Mouse (Mus musculus): Measurements from ENCODE around the gene Gipc3. TPM values are rescaled to one million over a fixed set of nuclear protein-coding genes. Genes with fewer than 3 reads are reported as not detected.

Gipc3 gene
- total and polyA plus RNA-seq, 2 experiments, result under 0.01 to 0.57 TPM

- no peaks in the 10 kb centered on the region for H3K36me3 ChIP-seq (ENCODE audit: control insufficient read depth, insufficient read depth, low read length)
- no peak for DNase-seq (ENCODE audit: extremely low read depth, low read depth, low spot score)
- WGBS, result 52% methylated on average over 10 of the region's 10 CpGs
- H3K4me1 ChIP-seq (ENCODE audit: control insufficient read depth, insufficient read depth, low read length), result peaks cover 32% of the 10 kb centered on the region
- peaks cover 50% of the 10 kb centered on the region for H3K79me2 ChIP-seq (ENCODE audit: control insufficient read depth, insufficient read depth, low read length)
- no peak for TF ChIP-seq POLR2A (IDR thresholded peaks at IDR 0.05; ENCODE audit: extremely low read depth, insufficient read depth, low read length)
- no peak for TF ChIP-seq CTCF (IDR thresholded peaks at IDR 0.05; ENCODE audit: low read depth, low read length)
- no peak overlapping the region for H3K4me3 ChIP-seq (ENCODE audit: insufficient read depth, low read depth, low read length)
- H3K27me3 ChIP-seq (ENCODE audit: control insufficient read depth, insufficient read depth, low read length), result no peaks in the 10 kb centered on the region
- no peak overlapping the region for H3K27ac ChIP-seq (replicated peaks; ENCODE audit: insufficient read depth, low read depth, low read length)
- no peak overlapping the region for H3K9ac ChIP-seq (ENCODE audit: low read depth, low read length)
Observed at GRCm38 (mm10) chr10:81303258-81303657, 39.8 kb downstream of the Gipc3 start.

GRCm38 (mm10) chr10:81302781-81303218 is 40.3 kb downstream of the Gipc3 start:
- H3K9ac ChIP-seq (ENCODE audit: low read depth, low read length), result no peak overlapping the region
- H3K27me3 ChIP-seq (ENCODE audit: control insufficient read depth, insufficient read depth, low read length), result no peaks in the 10 kb centered on the region
- DNase-seq (ENCODE audit: extremely low read depth, low read depth, low spot score), result no peak
- H3K79me2 ChIP-seq (ENCODE audit: control insufficient read depth, insufficient read depth, low read length), result peaks cover 55% of the 10 kb centered on the region
- TF ChIP-seq POLR2A (IDR thresholded peaks at IDR 0.05; ENCODE audit: extremely low read depth, insufficient read depth, low read length) (no peak), CTCF (IDR thresholded peaks at IDR 0.05; ENCODE audit: low read depth, low read length) (no peak)
- H3K4me1 ChIP-seq (ENCODE audit: control insufficient read depth, insufficient read depth, low read length), result peaks cover 35% of the 10 kb centered on the region
- 0 out of 2 replicates have a peak overlapping the region, but pooled peaks have one; percentile 1 for H3K27ac ChIP-seq (replicated peaks; ENCODE audit: insufficient read depth, low read depth, low read length)
- H3K4me3 ChIP-seq (ENCODE audit: insufficient read depth, low read depth, low read length), result no peak overlapping the region
- 47% methylated on average over 14 of the region's 14 CpGs for WGBS
- no peaks in the 10 kb centered on the region for H3K36me3 ChIP-seq (ENCODE audit: control insufficient read depth, insufficient read depth, low read length)

- DNase-seq (ENCODE audit: extremely low read depth, low read depth, low spot score), result no peak
- H3K4me3 ChIP-seq (ENCODE audit: insufficient read depth, low read depth, low read length), result no peak overlapping the region
- no peaks in the 10 kb centered on the region for H3K36me3 ChIP-seq (ENCODE audit: control insufficient read depth, insufficient read depth, low read length)
- H3K4me1 ChIP-seq (ENCODE audit: control insufficient read depth, insufficient read depth, low read length), result peaks cover 39% of the 10 kb centered on the region
- H3K9ac ChIP-seq (ENCODE audit: low read depth, low read length), result no peak overlapping the region
- H3K27ac ChIP-seq (replicated peaks; ENCODE audit: insufficient read depth, low read depth, low read length), result 0 out of 2 replicates have a peak overlapping the region, but pooled peaks have one; percentile 1
- H3K79me2 ChIP-seq (ENCODE audit: control insufficient read depth, insufficient read depth, low read length), result peaks cover 60% of the 10 kb centered on the region
- no peaks in the 10 kb centered on the region for H3K27me3 ChIP-seq (ENCODE audit: control insufficient read depth, insufficient read depth, low read length)
- TF ChIP-seq CTCF (IDR thresholded peaks at IDR 0.05; ENCODE audit: low read depth, low read length) (no peak), POLR2A (IDR thresholded peaks at IDR 0.05; ENCODE audit: extremely low read depth, insufficient read depth, low read length) (no peak)
- WGBS, result 66% methylated on average over 4 of the region's 4 CpGs
Observed at GRCm38 (mm10) chr10:81302288-81302687, 40.8 kb downstream of the Gipc3 start.

GRCm38 (mm10) chr10:81301321-81301720 is 41.7 kb downstream of the Gipc3 start:
- 75% methylated on average over 9 of the region's 9 CpGs for WGBS
- no peak overlapping the region for H3K27ac ChIP-seq (replicated peaks; ENCODE audit: insufficient read depth, low read depth, low read length)
- H3K4me3 ChIP-seq (ENCODE audit: insufficient read depth, low read depth, low read length), result no peak overlapping the region
- no peaks in the 10 kb centered on the region for H3K36me3 ChIP-seq (ENCODE audit: control insufficient read depth, insufficient read depth, low read length)
- peaks cover 66% of the 10 kb centered on the region for H3K79me2 ChIP-seq (ENCODE audit: control insufficient read depth, insufficient read depth, low read length)
- TF ChIP-seq POLR2A (IDR thresholded peaks at IDR 0.05; ENCODE audit: extremely low read depth, insufficient read depth, low read length), result no peak
- no peak for TF ChIP-seq CTCF (IDR thresholded peaks at IDR 0.05; ENCODE audit: low read depth, low read length)
- no peaks in the 10 kb centered on the region for H3K27me3 ChIP-seq (ENCODE audit: control insufficient read depth, insufficient read depth, low read length)
- peaks cover 40% of the 10 kb centered on the region for H3K4me1 ChIP-seq (ENCODE audit: control insufficient read depth, insufficient read depth, low read length)
- DNase-seq (ENCODE audit: extremely low read depth, low read depth, low spot score), result no peak
- H3K9ac ChIP-seq (ENCODE audit: low read depth, low read length), result no peak overlapping the region

GRCm38 (mm10) chr10:81300352-81300907 is 42.6 kb downstream of the Gipc3 start:
- Histone ChIP-seq H3K79me2 (ENCODE audit: control insufficient read depth, insufficient read depth, low read length) (peaks cover 70% of the 10 kb centered on the region), H3K27me3 (ENCODE audit: control insufficient read depth, insufficient read depth, low read length) (no peaks in the 10 kb centered on the region), H3K4me3 (ENCODE audit: insufficient read depth, low read depth, low read length) (peak overlapping the region; percentile 16; the same call in 1 of the 2 replicates), H3K36me3 (ENCODE audit: control insufficient read depth, insufficient read depth, low read length) (no peaks in the 10 kb centered on the region), H3K4me1 (ENCODE audit: control insufficient read depth, insufficient read depth, low read length) (peaks cover 43% of the 10 kb centered on the region), H3K27ac (replicated peaks; ENCODE audit: insufficient read depth, low read depth, low read length) (peak overlapping the region; percentile 87), H3K9ac (ENCODE audit: low read depth, low read length) (peak overlapping the region; percentile 48)
- WGBS, result 31% methylated on average over 9 of the region's 9 CpGs
- peak; percentile 87 for DNase-seq (ENCODE audit: extremely low read depth, low read depth, low spot score)
- TF ChIP-seq CTCF (IDR thresholded peaks at IDR 0.05; ENCODE audit: low read depth, low read length) (no peak), POLR2A (IDR thresholded peaks at IDR 0.05; ENCODE audit: extremely low read depth, insufficient read depth, low read length) (no peak)

Measured in liver, adult 2 months (tissue).